Mouse (Mus musculus) gastrocnemius, postnatal 14 days (tissue): Measurements from ENCODE around the gene Smc3. TPM values are rescaled to one million over a fixed set of nuclear protein-coding genes. Genes with fewer than 3 reads are reported as not detected.
A peak's percentile ranks its signal among the peaks of the same experiment; 100 is the strongest.
"Not testable (repeated sequence)": the region's sequence is repeated elsewhere in the genome, so short reads cannot be mapped to it uniquely, and the experiment has no call there.

Source experiments
- DNase-seq: peaks from one replicate; pipeline ENCODE4 v3.0.0; 2021; ENCODE audit warnings: mixed read lengths
- intact Hi-C: fragments of 180-260 bp; cut with DNase I; formaldehyde crosslinking; loops from one replicate; pipeline ENCODE4 v1.15.1; 2025; ENCODE audit warnings: low total_unique reads
- total RNA-seq, 2 experiments: library from RNA; stranded (reverse); gene quantifications; 2 replicates each; pipeline ENCODE4 v1.2.3; 2021

Gene Smc3
- total RNA-seq, 2 experiments from 2014 or later, result 15.6 to 17.5 TPM

DNA sequence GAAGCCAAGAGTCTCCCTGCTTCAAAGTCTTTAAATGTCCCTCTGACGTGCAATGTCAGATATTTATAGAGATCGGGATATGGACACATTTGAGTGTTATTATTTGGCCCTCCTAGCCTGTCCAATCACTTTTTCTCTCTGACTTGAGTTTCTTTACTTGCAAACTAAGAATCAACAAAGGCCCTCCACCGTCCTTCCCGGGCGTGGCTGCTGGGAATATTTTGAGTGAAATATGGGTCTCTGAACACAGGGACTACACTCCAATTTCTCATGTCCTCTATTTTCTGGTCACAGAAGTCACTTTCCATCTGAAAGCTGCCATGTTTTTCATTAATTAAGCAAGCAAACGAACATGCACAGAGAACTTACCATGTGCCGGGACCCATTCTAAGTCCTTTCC lies 25.7 kb upstream of the Smc3 start:
- DNase-seq, result no peak
- intact Hi-C loops, result loop anchor here (2.0 kb wide), 1 partner anchor 178 kb away; no protein-coding TSS in a partner anchor

DNA sequence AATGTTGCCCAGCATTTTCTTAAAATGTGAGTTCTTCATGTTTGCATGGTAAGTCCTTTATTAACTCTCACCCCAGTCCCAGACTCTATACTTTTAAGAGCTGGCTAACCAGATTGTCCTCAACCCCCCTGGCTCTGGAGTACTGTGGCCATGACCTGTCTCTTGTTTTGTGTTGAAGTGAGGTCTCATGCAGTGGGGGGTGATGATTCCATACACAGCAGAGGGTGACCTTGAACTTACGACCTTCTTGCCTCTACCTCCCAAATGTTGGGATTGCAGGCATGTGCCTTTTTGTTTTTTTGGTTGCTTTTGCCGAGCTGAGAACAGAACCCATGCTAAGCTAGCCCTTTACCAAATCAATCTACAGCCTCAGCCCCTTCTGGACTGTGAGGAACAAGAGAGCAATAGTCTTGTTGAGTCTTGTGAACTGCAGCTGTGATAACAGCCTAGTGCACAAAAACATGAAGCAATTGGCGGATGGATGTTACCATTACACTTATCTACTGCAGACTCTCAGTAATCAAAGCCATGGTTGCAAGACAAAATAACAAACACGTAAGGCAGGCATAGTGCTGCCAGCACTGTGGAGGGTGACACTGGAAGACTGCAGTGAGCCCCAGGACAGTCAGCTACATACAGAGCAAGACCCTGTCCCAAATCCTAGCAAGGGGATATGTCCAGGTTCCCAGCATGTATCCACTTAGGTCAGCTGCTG lies 24.7 kb upstream of the Smc3 start:
- DNase-seq, result no peak
- intact Hi-C loops, result loop anchor here (2.0 to 5.0 kb wide), 2 partner anchors 158 to 179 kb away; no protein-coding TSS in a partner anchor

DNA sequence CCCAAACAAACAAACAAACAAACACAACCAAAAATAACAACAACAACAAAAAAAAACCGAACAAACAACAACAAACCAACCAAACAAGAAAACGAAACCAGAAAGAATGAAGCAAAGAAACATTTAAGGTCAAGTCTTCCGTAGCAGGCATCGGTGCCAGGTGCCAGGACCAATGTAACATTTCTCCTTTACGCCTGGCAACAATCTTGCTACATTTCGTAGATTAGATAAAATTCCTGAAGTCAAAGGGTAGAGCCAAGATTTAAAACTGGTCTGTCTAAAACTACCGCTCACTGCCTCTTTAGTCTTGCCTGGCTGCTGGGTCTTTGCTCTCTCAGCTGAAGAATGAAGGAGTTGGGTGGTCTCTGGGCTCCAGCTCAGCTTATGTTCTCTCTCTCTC lies 24.1 kb upstream of the Smc3 start:
- DNase-seq, result no peak
- intact Hi-C loops, result loop anchor here (5.0 kb wide), 1 partner anchor 159 kb away; no protein-coding TSS in a partner anchor

DNA sequence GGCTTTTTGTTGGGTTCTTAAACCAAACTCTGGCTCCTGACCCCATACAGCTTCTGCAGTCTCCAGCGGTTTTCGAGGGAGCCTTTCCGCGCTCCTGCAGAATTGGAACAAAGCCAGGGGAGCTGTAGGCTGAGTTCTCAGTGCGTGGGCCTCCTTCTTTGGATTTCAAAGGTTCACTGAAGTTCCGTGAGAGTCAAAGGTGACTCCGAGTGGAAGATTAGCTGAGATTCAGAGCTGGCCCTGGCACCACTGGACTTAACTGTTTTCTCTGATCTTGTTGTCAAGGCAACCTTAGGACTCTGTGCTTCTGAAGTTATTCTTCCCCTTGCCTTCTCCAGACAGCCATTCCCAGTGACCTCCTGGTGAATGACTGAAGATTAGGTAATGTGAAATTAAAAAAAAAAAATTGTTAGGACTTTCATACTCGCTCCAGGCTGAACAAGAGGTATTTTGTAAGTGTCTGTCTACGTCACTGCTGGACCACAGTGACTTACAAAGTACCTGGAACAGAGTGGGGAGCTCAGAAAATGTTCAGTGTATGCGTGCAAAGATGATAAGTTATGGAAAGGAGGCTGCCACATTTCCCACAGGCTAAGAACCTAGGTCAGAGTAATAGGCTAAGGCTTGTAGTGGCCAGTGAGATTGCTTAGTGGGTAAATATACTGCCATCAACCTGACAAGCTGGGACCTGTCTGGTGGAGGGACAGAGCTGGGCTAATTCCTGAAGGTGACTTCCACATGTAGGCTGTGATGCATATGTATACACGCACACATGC lies 23.0 kb upstream of the Smc3 start:
- intact Hi-C loops, result loop anchor here (5.0 kb wide), 1 partner anchor 160 kb away; no protein-coding TSS in a partner anchor
- no peak for DNase-seq

DNA sequence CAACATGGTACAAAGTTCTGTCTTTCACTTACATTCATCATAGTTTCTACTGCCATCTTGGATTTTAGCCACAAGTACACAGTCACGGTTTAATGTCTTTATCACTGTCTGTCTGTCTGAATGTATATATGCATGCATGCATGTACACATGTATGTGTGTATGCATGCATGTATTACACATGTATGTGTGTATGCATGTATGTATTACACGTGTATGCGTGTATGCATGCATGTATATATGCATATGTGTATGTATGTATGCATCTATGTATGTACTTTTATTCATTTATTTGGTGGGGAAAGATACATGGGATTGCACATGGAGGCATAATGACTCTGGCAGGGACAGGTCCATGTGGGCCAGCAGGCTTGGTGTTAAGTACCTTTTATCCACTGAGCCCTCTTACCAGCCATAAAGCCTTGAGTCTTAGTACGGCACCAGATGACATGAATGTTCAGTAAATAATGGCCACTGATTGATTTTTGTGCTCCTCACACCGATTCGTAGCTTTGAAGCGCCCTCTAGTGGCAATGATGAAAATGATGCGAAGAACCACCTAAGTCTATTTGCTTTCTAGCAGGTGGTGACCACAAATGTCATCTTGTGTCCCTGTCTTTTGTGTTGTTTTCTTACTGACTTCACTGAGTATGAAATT lies 21.5 kb upstream of the Smc3 start:
- intact Hi-C loops, result loop anchor here (5.0 kb wide), 1 partner anchor 161 kb away; no protein-coding TSS in a partner anchor
- peak; percentile 30 for DNase-seq

DNA sequence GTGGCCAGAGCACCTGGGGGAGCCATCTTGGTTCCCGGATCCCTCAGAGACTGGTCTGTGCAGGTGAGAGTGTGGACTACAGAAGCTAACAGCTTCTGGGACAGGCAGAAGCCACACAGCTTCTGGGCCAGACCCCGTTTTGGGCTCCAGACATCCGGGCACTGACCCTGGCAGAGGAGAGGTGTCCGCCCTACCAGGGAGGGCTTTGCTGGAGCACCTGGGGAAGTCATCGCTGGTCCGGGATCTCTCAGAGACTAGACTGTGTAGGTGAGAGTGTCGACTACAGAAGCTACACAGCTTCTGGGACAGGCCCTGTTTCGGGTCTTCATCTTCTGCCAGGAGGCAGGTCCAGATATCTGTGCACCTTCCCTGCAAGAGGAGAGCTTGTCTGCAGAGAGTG lies 19.9 kb upstream of the Smc3 start:
- intact Hi-C loops, DNase-seq: not testable (repeated sequence)

DNA sequence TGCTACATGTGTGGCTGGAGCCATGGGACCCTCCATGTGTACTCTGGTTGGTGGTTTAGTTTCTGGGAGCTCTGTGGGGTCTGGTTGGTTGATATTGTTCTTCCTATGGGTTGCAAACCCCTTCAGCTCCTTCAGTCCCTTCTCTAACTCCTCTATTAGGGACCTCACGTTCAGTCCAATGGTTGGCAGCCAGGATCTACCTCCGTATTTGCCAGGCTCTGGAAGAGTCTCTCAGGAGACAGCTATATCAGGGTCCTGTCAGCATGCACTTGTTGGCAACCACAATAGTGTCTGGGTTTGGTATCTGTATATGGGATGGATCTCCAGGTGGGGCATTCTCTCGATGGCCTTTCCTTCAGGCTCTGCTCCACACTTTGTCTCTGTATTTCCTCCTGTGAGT lies 12.5 kb upstream of the Smc3 start:
- intact Hi-C loops, DNase-seq: not testable (repeated sequence)

DNA sequence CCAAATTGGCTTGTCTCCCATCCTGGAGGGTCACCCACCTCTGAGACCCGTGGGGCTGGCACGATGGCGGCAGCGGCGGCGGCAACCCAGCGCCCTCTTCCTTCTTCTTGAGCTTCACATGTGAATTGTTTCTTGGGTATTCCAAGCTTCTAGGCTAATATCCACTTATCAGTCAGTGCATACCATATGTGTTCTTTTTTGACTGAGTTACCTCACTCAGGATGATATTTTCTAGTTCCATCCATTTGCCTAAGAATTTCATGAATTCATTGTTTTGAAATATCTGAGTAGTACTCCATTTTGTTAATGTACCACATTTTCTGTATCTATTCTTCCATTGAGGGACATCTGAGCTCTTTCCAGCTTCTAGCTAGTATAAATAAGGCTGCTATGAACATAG lies 11.2 kb upstream of the Smc3 start, which contains the start of gene Nutf2-ps1:
Gene Nutf2-ps1 (minus strand): TSS at position 101 of the 400 bp plus-strand sequence.
- intact Hi-C loops, DNase-seq: not testable (repeated sequence)

DNA sequence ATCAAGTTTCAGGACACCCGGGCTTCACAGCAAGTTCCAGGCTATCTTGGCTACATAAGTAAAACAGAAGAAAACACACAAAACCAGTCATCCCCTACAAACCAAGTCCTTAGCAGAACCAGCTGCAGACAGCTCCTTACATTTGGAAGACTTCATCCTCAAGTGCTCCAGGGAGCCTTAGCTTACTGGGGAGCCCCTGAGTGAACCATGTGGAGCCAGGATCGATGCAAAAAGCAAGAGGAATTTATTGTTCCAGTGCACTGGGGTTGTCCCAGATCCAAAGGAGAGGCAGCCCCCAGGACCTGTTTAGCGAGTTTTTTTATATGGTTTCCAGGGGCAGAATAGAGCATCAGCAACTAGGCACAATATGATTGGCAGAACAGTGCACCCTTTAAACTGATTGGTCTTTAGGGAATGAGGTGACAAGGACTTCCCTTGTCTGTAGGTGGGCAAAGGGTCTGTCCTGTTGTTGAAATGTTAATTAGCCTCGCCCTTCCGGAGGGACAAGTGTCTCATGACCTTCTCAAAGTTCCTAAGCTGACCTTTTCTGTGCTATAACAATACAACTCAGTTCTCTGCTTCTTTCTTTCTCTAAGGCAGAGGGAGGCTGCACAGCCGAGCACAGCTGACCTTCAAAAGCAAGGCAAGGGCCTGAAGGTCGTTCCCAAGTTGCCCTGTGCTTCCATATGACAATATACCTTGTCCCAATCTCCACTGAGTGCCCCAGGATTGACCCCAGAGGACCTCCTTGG lies 3.3 kb upstream of the Smc3 start:
- intact Hi-C loops, result no loop called here
- no peak for DNase-seq

DNA sequence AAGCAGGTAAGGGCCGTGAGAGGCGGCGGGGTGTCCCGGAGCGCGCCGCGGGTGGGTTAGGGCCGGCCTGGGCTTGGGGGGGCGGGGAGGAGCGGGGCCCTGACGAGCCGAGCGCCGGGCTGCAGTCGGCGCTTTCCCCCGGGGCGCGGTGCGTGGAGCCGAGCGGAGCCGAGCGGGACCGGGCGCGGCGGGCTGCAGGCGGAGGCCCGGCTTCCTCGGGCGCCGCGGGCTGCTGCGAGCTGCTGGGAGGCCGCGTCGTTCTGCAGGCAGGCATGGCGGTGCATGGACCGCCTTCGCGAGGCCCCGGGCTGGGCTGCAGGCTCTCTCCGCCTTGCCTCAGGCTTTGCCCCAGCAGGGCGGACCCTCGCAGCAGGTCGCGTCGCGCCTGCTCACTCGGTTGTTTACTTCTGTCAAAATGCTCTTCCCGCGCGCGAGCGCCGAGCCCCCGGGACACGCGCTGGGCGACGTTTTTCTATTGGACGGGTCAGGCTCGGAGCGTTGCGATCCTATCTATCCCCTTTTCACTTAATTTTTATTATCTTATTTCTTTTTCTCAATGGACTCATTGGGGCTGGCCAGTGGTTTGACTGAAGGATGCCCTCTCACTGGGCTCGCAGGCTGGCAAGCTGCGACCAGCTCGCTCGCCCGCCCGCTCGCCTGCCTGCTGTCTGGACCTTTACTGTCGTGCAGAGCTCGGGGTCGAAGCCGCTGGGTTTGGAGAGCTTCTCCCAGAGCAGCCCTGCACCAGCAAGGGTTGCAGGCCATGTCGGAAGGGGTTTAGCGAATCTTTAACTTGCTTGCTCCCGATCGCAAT lies 558 bp downstream of the Smc3 start:
- intact Hi-C loops, result loop anchor here (5.0 kb wide), 1 partner anchor 42 kb away; no protein-coding TSS in a partner anchor
- peak; percentile 60 for DNase-seq

DNA sequence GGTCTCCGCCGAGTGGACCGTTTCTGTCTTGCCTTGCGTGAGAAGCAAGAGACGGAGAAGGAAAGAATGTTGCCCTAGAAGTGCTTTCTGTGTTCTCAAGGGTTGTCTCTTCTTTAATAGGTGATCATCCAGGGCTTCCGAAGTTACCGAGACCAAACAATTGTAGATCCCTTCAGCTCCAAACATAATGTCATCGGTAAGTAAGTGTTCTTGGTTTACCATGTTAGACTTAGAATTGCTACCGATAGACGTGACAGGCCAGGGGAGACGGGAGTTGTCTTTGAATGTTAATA lies 1.1 kb downstream of the Smc3 start:
- intact Hi-C loops, result loop anchor here (5.0 kb wide), 1 partner anchor 41 kb away; no protein-coding TSS in a partner anchor
- DNase-seq, result no peak

DNA sequence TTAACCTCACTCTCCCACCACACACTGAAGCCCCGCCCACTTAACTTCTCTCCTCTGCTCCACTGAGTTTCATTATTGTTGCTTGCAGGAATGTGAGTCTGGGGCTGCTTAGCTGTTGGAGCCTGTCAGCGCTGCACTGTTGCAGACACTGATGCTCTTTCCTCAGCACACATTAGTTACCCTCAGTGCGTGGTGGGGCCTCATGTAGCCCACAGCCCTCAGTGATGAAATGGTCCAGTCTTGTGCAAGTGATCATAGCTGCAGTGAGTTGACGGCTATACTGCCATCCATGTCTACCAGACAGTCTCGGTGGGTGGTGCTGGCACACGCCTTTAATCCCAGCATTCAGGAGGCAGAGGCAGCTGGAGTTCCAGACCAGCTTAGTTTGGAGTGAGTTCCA lies 8.7 kb downstream of the Smc3 start:
- intact Hi-C loops, result no loop called here
- no peak for DNase-seq

DNA sequence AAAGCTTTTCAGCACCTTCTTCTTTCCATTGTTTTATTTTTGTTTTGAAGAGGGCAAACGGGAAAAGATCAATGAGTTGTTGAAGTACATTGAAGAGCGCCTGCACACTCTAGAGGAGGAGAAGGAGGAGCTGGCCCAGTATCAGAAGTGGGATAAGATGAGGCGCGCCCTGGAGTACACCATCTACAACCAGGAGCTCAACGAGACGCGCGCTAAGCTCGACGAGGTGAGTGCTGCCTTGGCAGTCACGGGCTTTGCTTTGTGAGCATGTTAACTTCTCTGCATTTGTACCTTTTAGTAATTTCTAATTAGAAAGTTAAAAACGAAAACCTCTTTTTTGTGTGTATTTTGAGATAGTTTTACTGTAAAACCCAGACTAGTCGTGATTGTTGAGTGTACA lies 21.5 kb downstream of the Smc3 start:
- no peak for DNase-seq
- intact Hi-C loops, result no loop called here

DNA sequence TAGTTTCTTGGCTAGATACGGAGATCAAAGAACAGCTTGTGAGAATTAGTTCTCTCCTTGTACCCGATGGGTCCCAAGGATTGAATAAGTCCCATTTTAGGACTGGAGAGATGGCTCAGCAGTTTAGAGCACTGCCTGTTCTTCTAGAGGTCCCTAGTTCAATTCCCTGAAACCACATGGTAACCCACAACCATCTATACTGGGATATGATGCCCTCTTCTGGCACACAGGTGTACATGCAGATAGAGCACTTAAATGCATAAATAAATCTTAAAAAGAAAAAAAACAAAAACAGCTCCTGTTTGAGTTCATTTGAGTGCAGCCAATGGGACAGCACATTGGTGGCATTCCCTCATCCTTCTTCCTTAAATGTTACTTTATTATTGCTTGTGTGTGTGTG lies 37.8 kb downstream of the Smc3 start:
- no peak for DNase-seq
- intact Hi-C loops, result no loop called here

DNA sequence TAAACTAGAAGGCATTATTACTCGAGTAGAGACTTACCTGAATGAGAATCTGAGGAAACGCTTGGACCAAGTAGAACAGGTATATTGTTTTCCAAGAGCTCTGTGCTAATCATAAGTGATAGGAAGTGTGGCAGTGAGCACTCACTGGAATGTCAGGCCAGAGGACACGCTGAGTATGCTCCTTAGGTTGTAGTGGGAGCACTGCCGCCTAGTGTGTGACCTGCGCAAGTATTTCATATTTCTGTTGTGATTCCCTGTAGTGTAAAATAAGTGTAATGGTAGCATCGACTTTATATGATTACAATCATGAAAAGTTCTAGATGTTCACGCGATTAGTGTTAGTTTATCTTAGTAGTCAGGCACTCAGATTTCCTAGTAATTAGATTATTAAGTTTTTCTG lies 38.5 kb downstream of the Smc3 start:
- no peak for DNase-seq
- intact Hi-C loops, result no loop called here

DNA sequence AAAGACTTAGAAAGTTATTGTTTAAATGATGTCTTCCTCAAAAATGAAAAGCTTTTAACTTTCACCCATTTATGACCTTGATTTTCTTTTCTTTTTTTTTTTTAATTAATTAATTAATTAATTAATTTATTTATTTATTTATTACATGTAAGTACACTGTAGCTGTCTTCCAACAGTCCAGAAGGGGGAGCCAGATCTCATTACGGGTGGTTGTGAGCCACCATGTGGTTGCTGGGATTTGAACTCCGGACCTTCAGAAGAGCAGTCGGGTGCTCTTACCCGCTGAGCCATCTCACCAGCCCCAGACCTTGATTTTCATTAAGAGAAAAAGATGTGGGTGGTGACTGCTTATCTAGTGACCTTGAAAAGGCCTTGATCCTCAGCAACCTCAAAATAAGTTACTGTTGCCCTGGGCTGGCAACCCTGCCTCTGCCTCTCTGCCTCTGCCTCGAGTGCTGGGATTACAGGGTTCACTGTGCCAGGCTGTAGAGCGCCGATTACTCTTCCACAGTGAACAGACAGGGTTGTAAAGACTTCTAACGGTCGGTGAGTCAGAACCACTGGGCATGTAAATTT lies 43.9 kb downstream of the Smc3 start:
- no peak for DNase-seq
- intact Hi-C loops, result loop anchor here (5.0 to 10.0 kb wide), 2 partner anchors 42 to 271 kb away; partner anchors contain the start of gene Smc3

DNA sequence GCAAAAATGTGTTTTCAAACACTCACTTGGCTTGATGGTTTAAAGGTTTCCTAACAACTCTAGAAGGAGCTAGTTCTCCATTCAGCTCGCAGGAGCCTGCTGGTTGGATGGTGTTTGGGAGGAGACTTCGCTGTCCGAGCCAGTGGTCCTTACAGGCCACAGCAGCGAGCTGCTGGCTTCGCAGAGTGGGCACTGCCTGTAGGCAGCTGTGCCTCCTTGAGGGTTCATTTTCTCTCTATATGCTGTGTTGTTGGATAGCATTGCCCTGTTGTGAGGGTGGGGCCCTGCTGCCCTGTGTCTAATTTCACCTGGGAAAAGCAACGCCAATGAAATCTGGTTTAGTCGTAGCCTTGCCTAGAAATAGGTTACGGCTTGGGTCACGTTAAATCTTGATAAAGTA lies 47.1 kb downstream of the Smc3 start:
- DNase-seq, result no peak
- intact Hi-C loops, result loop anchor here (10.0 kb wide), 1 partner anchor 268 kb away; no protein-coding TSS in a partner anchor

DNA sequence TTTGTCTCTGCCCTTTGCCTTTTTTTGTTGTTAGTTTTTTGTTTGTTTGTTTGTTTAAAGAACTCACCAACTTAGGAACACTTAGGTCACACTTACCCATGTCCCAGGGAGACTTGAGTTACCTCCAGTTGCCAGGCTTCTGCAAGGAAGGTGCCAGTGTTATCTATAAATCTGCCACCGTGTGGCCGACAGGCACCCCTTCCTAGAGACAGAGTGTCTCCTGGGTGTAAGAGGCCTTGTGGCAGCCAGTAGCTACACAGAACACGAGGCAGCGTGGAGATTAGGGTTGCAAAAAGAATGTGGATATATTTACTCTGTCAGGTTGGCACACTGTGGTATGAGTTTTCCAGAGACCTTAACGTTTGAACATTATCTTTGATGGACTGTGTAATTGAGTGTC lies 47.9 kb downstream of the Smc3 start:
- DNase-seq, result no peak
- intact Hi-C loops, result loop anchor here (10.0 kb wide), 1 partner anchor 267 kb away; no protein-coding TSS in a partner anchor
